Mouse (Mus musculus) midbrain, embryonic 16.5 days (tissue): ENCODE results near the gene Olfr166. TPM values are rescaled to one million over a fixed set of nuclear protein-coding genes. Genes with fewer than 3 reads are reported as not detected.
"Not testable (repeated sequence)": the region's sequence is repeated elsewhere in the genome, so short reads cannot be mapped to it uniquely, and the experiment has no call there.

Experiments used
- ATAC-seq: fragments of 200-750 bp; cut with Nextera tagmentation; 2 replicates; pipeline ENCODE4 v1.8.0; 2017; ENCODE audit warnings: moderate TSS enrichment
- H3K27ac ChIP-seq: fragments of 300-500 bp; sonication (generic); 2 replicates; pipeline ENCODE4 v1.5.1; 2014; ENCODE audit warnings: mild to moderate bottlenecking, low read length, mixed read lengths
- H3K27me3 ChIP-seq: fragments of 300-500 bp; sonication (generic); 2 replicates; pipeline ENCODE4 v1.6.1; 2014; ENCODE audit warnings: low read depth, low read length, mixed read lengths; ENCODE audit not compliant: control insufficient read depth, insufficient read depth
- H3K36me3 ChIP-seq: fragments of 300-500 bp; sonication (generic); 2 replicates; pipeline ENCODE4 v1.6.1; 2014; ENCODE audit warnings: mild to moderate bottlenecking, low read length, moderate library complexity, mixed read lengths; ENCODE audit not compliant: control insufficient read depth, insufficient read depth
- H3K4me1 ChIP-seq: fragments of 300-500 bp; sonication (generic); 2 replicates; pipeline ENCODE4 v1.6.1; 2014; ENCODE audit warnings: mild to moderate bottlenecking, low read length, mixed read lengths; ENCODE audit not compliant: control insufficient read depth, insufficient read depth
- H3K4me2 ChIP-seq: fragments of 300-500 bp; sonication (generic); 2 replicates; pipeline ENCODE4 v1.6.1; 2014; ENCODE audit warnings: mild to moderate bottlenecking, low read length, mixed read lengths
- H3K4me3 ChIP-seq: fragments of 300-500 bp; sonication (generic); 2 replicates; pipeline ENCODE4 v1.5.1; 2014; ENCODE audit warnings: low read depth, mild to moderate bottlenecking, low read length, moderate library complexity, mixed read lengths
- H3K9ac ChIP-seq: fragments of 300-500 bp; sonication (generic); 2 replicates; pipeline ENCODE4 v1.6.1; 2014; ENCODE audit warnings: low read depth, low read length, mixed read lengths
- H3K9me3 ChIP-seq: fragments of 300-500 bp; sonication (generic); replicated peaks from 2 replicates; pipeline ENCODE4 v1.6.1; 2014; ENCODE audit warnings: mild to moderate bottlenecking, low read length, mixed read lengths; ENCODE audit not compliant: control insufficient read depth, poor library complexity, severe bottlenecking
- WGBS: fragments of 180-500 bp; shearing (Covaris S2); extraction: QIAGEN DNeasy Blood & Tissue Kit; methylation state at CpG from one replicate; pipeline ENCODE4 v1.1.7; 2014; 5-methylcytosine and 5-hydroxymethylcytosine counted together
- polyA plus RNA-seq: library from polyadenylated mRNA; unstranded; fragments of >200 nt; fragmentation: Nextera tagmentation; extraction: Ambion mirVana; gene quantifications from 2 replicates; pipeline ENCODE4 v1.2.1, GENCODE M21; 2015

Gene Olfr166
- polyA plus RNA-seq = not detected in 2 replicates

- no peaks in the 10 kb centered on the region for H3K4me1 ChIP-seq
- H3K27me3 ChIP-seq = no peaks in the 10 kb centered on the region
- H3K4me3 ChIP-seq = no peak within 1 kb of the TSS
- H3K27ac ChIP-seq = no peak within 1 kb of the TSS
- no peak for ATAC-seq
- H3K36me3 ChIP-seq = no peaks in the 10 kb centered on the region
- no peaks in the 10 kb centered on the region; the same call in 1 of the 2 replicates for H3K9me3 ChIP-seq
- H3K4me2 ChIP-seq = no peak within 1 kb of the TSS
- H3K9ac ChIP-seq = no peak within 1 kb of the TSS
Measured at GRCm38 (mm10) chr16:19483394-19483793, at the start of gene Olfr166. Olfr166 (plus strand) TSS chr16:19483694.

GRCm38 (mm10) chr16:19458741-19459140 is 24.8 kb upstream of the Olfr166 start:
- WGBS = 78% methylated on average over 4 of the region's 4 CpGs
- H3K27ac ChIP-seq, H3K36me3 ChIP-seq, H3K9ac ChIP-seq, ATAC-seq, H3K27me3 ChIP-seq, H3K4me3 ChIP-seq, H3K9me3 ChIP-seq, H3K4me2 ChIP-seq, H3K4me1 ChIP-seq: not testable (repeated sequence)

GRCm38 (mm10) chr16:19464365-19464764 is 19.1 kb upstream of the Olfr166 start:
- Histone ChIP-seq H3K36me3 (no peaks in the 10 kb centered on the region), H3K9me3 (no peaks in the 10 kb centered on the region), H3K9ac (no peak overlapping the region), H3K4me3 (no peak overlapping the region), H3K4me1 (no peaks in the 10 kb centered on the region), H3K27ac (no peak overlapping the region), H3K4me2 (no peak overlapping the region), H3K27me3 (no peaks in the 10 kb centered on the region)
- WGBS = 100% methylated on average over 1 of the region's 1 CpGs
- ATAC-seq = no peak

- WGBS = 77% methylated on average over 2 of the region's 2 CpGs
- no peak for ATAC-seq
Measured at GRCm38 (mm10) chr16:19522166-19522565, 38.7 kb downstream of the Olfr166 start, which contains the start of gene Olfr167. Olfr167 (minus strand) TSS chr16:19522266.

GRCm38 (mm10) chr16:19535455-19535854 is 52.0 kb downstream of the Olfr166 start, which contains the start of gene Olfr168:
Olfr168 (minus strand) TSS chr16:19535555.
- no peak within 1 kb of the TSS for H3K4me3 ChIP-seq
- no peaks in the 10 kb centered on the region for H3K27me3 ChIP-seq
- ATAC-seq = no peak
- no peak within 1 kb of the TSS for H3K27ac ChIP-seq
- H3K4me2 ChIP-seq = no peak within 1 kb of the TSS
- no peaks in the 10 kb centered on the region for H3K36me3 ChIP-seq
- H3K9me3 ChIP-seq = no peaks in the 10 kb centered on the region; the same call in 1 of the 2 replicates
- H3K4me1 ChIP-seq = no peaks in the 10 kb centered on the region
- no peak within 1 kb of the TSS for H3K9ac ChIP-seq

More at GRCm38 (mm10) chr16:19522166-19522565, 38.7 kb downstream of the Olfr166 start, which contains the start of gene Olfr167:
- Histone ChIP-seq H3K27me3 (no peaks in the 10 kb centered on the region), H3K4me1 (no peaks in the 10 kb centered on the region), H3K9ac (no peak within 1 kb of the TSS), H3K36me3 (no peaks in the 10 kb centered on the region), H3K9me3 (no peaks in the 10 kb centered on the region), H3K4me2 (no peak within 1 kb of the TSS), H3K4me3 (no peak within 1 kb of the TSS), H3K27ac (no peak within 1 kb of the TSS)

Other genes with a start within 250 kb of the Olfr166 start
- gene Olfr164, start 169.6 kb upstream of the Olfr166 start, polyA plus RNA-seq = not detected in 2 replicates
- not detected in 2 replicates for gene Olfr165, start 60.6 kb upstream of the Olfr166 start, polyA plus RNA-seq
- gene Olfr167, start 38.6 kb downstream of the Olfr166 start, polyA plus RNA-seq = not detected in 2 replicates
- gene Olfr168, start 51.9 kb downstream of the Olfr166 start, polyA plus RNA-seq = not detected in 2 replicates
- gene Olfr169, start 88.1 kb downstream of the Olfr166 start, polyA plus RNA-seq = not detected in 2 replicates
- not detected in 2 replicates for gene Olfr170, start 128.2 kb downstream of the Olfr166 start, polyA plus RNA-seq
- not detected in 2 replicates for gene Olfr171, start 146.2 kb downstream of the Olfr166 start, polyA plus RNA-seq
- not detected in 2 replicates for gene Lamp3, start 222.7 kb downstream of the Olfr166 start, polyA plus RNA-seq